Mouse (Mus musculus): ENCODE measurements at regions not wholly inside any gene's neighbourhood (a gene's known extent, or its start where the extent isn't known, plus 50 kb on each side); places are given as distances from the start of the nearest gene placed in this dataset.

GRCm38 (mm10) chr17:47983286-47983685, 54.8 kb downstream of the 1700122O11Rik start:
- DNase-seq = no peak
- intact Hi-C loops (cut with DNase I) = no loop called here
- Histone ChIP-seq H3K4me3 (no peak overlapping the region), H3K27ac (no peak overlapping the region)
- no peak for TF ChIP-seq CTCF (IDR thresholded peaks at IDR 0.05)

- no peak for DNase-seq
- Histone ChIP-seq H3K4me3 (no peak overlapping the region), H3K27ac (no peak overlapping the region)
- intact Hi-C loops (cut with DNase I) = no loop called here
- TF ChIP-seq CTCF (IDR thresholded peaks at IDR 0.05) = no peak
These were observed 56.5 kb downstream of the 1700122O11Rik start for GRCm38 (mm10) chr17:47981556-47982027.

GRCm38 (mm10) chr17:47979266-47979665, 54.8 kb upstream of the Foxp4 start:
- intact Hi-C loops (cut with DNase I) = loop anchor here (5.0 kb wide), 1 partner anchor 58 kb away; the partner anchor contains the start of gene 1700122O11Rik

GRCm38 (mm10) chr17:47978404-47979030, 54.1 kb upstream of the Foxp4 start:
- intact Hi-C loops (cut with DNase I) = loop anchor here (5.0 kb wide), 1 partner anchor 59 kb away; the partner anchor contains the start of gene 1700122O11Rik
- TF ChIP-seq CTCF (IDR thresholded peaks at IDR 0.05) = no peak
- no peak for DNase-seq
- no peak overlapping the region for H3K27ac ChIP-seq
- no peak overlapping the region for H3K4me3 ChIP-seq

More at GRCm38 (mm10) chr17:47979266-47979665, 54.8 kb upstream of the Foxp4 start:
- TF ChIP-seq CTCF (IDR thresholded peaks at IDR 0.05) = no peak
- Histone ChIP-seq H3K4me3 (no peak overlapping the region), H3K27ac (no peak overlapping the region)
- DNase-seq = no peak

- no peak for TF ChIP-seq CTCF (IDR thresholded peaks at IDR 0.05)
- Histone ChIP-seq H3K4me3 (no peak overlapping the region), H3K27ac (no peak overlapping the region)
- intact Hi-C loops (cut with DNase I) = loop anchor here (5.0 kb wide), 1 partner anchor 59 kb away; the partner anchor contains the start of gene 1700122O11Rik
- no peak for DNase-seq
These were observed 53.6 kb upstream of the Foxp4 start for GRCm38 (mm10) chr17:47978001-47978400.

GRCm38 (mm10) chr17:47976999-47977357, 52.5 kb upstream of the Foxp4 start:
- no peak overlapping the region for H3K4me3 ChIP-seq
- intact Hi-C loops (cut with DNase I) = loop anchor here (5.0 kb wide), 1 partner anchor 60 kb away; the partner anchor contains the start of gene 1700122O11Rik
- TF ChIP-seq CTCF (IDR thresholded peaks at IDR 0.05) = peak; percentile 24; the same call in 1 of the 2 replicates
- peak overlapping the region; percentile 81 for H3K27ac ChIP-seq
- no peak for DNase-seq

GRCm38 (mm10) chr17:47976061-47976998, 51.9 kb upstream of the Foxp4 start:
- peak overlapping the region; percentile 81 for H3K27ac ChIP-seq
- no peak for TF ChIP-seq CTCF (IDR thresholded peaks at IDR 0.05)
- peak; percentile 80 for DNase-seq
- intact Hi-C loops (cut with DNase I) = loop anchor here (5.0 kb wide), 1 partner anchor 61 kb away; the partner anchor contains the start of gene 1700122O11Rik
- peak overlapping the region; percentile 69 for H3K4me3 ChIP-seq

GRCm38 (mm10) chr17:47975281-47976060, 51.0 kb upstream of the Foxp4 start:
- DNase-seq = peak; percentile 44

GRCm38 (mm10) chr17:47974503-47974902, 50.1 kb upstream of the Foxp4 start:
- peak; percentile 36 for DNase-seq
- Histone ChIP-seq H3K4me3 (peak overlapping the region; percentile 69), H3K27ac (peak overlapping the region; percentile 79)
- intact Hi-C loops (cut with DNase I) = loop anchor here (2.0 kb wide), 1 partner anchor 50 kb away; the partner anchor contains the start of gene Foxp4
- no peak for TF ChIP-seq CTCF (IDR thresholded peaks at IDR 0.05)

More at GRCm38 (mm10) chr17:47975281-47976060, 51.0 kb upstream of the Foxp4 start:
- Histone ChIP-seq H3K27ac (peak overlapping the region; percentile 81), H3K4me3 (peak overlapping the region; percentile 69)
- intact Hi-C loops (cut with DNase I) = loop anchor here (2.0 to 5.0 kb wide), 2 partner anchors 51 to 62 kb away; partner anchors contain the start of genes 1700122O11Rik and Foxp4
- no peak for TF ChIP-seq CTCF (IDR thresholded peaks at IDR 0.05)
